Mouse (Mus musculus): ENCODE data around the gene Rnf10.

GRCm38 (mm10) chr5:115316968-115317644, 44.4 kb upstream of the Rnf10 start:
- TF ChIP-seq CTCF (IDR thresholded peaks at IDR 0.05) (no peak), EP300 (IDR thresholded peaks at IDR 0.05) (no peak)

Data from lung, postnatal 0 days (tissue).